Mouse (Mus musculus): Measurements from ENCODE around the gene Necap1. TPM values are rescaled to one million over a fixed set of nuclear protein-coding genes. Genes with fewer than 3 reads are reported as not detected.
A peak's percentile ranks its signal among the peaks of the same experiment; 100 is the strongest.

Necap1 gene
- total RNA-seq, 2 experiments from 2014 or later: 32.8 to 35.5 TPM

GRCm38 (mm10) chr6:122889599-122889998 is 15.3 kb downstream of the Necap1 start:
- no peak for DNase-seq

GRCm38 (mm10) chr6:122892442-122893049 is 18.3 kb downstream of the Necap1 start:
- peak; percentile 76 for DNase-seq

DNA sequence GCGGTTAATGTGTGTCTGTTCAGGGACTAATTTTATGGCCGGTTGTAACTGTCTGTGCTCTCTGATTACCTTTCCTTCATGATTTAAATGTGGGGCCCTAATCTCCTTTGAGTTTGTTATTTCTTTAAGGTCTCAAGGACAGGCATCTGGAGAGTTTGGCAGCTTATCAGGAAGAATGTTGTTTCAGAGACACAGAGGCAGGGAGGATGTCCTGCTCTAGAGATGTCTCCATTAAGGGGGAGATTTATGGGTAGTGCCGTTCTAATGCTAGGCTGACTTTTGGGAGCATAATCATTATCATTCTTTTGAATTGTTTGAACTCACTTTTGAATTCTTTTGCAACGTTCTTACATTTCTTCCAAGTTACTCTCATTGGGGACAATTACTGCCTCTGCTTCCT is 45.6 kb downstream of the Necap1 start:
- DNase-seq: no peak

DNA sequence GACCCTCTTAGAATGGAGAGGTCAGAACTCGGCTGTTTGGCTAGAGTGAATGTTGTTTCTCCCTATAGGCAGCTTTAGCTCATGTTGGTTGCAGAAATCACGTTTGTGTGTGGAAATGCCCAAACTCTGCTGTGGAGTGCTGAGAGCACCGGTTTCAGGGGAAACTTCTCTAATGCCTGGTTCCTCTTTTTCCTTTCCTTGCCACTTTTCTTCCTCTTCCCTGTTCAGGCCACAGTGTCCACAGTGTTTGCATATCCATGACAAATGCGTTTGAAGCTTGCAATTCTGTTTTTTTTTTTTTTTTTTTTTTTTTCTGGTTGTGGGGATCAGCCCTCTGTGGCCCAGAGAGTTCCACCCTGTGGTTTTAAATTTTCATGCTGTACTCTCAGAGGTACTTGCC is 47.2 kb downstream of the Necap1 start, which contains the start of gene Clec4a1:
Clec4a1 (plus strand) TSS at position 398 of the 400 bp plus-strand sequence.
- no peak for DNase-seq

- DNase-seq: no peak
These were observed 60.6 kb downstream of the Necap1 start for GRCm38 (mm10) chr6:122934845-122935244.

Small RNA genes lying within 50 kb of the gene (microRNA-seq; reads per million reads assigned to microRNA genes)
- gene Mir7231: 0.20 to 0.69 reads per million in 2 experiments

Other genes starting within 250 kb of the Necap1 start
- gene Dppa3, start 248.1 kb upstream of the Necap1 start, total RNA-seq (2021): not detected
- under 1 TPM; 0.38 to 0.41 TPM for gene Nanog, start 167.0 kb upstream of the Necap1 start, total RNA-seq (2021)
- 1 to 10 TPM; 2.0 to 3.3 TPM for gene Slc2a3, start 72.8 kb upstream of the Necap1 start, total RNA-seq (2021)
- gene Foxj2, start 54.6 kb upstream of the Necap1 start, total RNA-seq (2021): 10 to 100 TPM; 24.6 to 25.3 TPM
- 1 to 10 TPM; 1.7 to 1.8 TPM for gene C3ar1, start 18.3 kb upstream of the Necap1 start, total RNA-seq (2021)
- gene Clec4a1, start 47.4 kb downstream of the Necap1 start, total RNA-seq (2021): 1 to 10 TPM; 1.2 to 1.9 TPM
- gene Clec4a3, start 78.0 kb downstream of the Necap1 start, total RNA-seq (2021): 1 to 10 TPM; 1.2 to 1.4 TPM
- not detected for gene Clec4a4, start 115.9 kb downstream of the Necap1 start, total RNA-seq (2021)
- gene Clec4b1, start 175.5 kb downstream of the Necap1 start, total RNA-seq (2021): not detected
- 1 to 10 TPM; 1.1 to 1.3 TPM for gene Clec4a2, start 232.0 kb downstream of the Necap1 start, total RNA-seq (2021)

All from heart, postnatal 4 days (tissue).